Mouse (Mus musculus) brain, embryonic 14.5 days (tissue): ENCODE measurements at regions not wholly inside any gene's neighbourhood (a gene's known extent, or its start where the extent isn't known, plus 50 kb on each side); places are given as distances from the start of the nearest gene placed in this dataset.

Experiments
- CTCF ChIP-seq: fragments of 200-500 bp; IDR thresholded peaks from 2 replicates; pipeline ENCODE4 v1.5.1; 2012; ENCODE audit warnings: inconsistent platforms, mild to moderate bottlenecking, moderate library complexity, borderline replicate concordance; ENCODE audit not compliant: insufficient read depth, insufficient read length; ENCODE audit errors: extremely low read depth
- POLR2A ChIP-seq: fragments of 200-500 bp; IDR thresholded peaks from 2 replicates; pipeline ENCODE4 v1.6.1; 2012; ENCODE audit warnings: mild to moderate bottlenecking, inconsistent platforms, borderline replicate concordance; ENCODE audit not compliant: poor library complexity, insufficient read depth, insufficient read length, severe bottlenecking; ENCODE audit errors: extremely low read depth

DNA sequence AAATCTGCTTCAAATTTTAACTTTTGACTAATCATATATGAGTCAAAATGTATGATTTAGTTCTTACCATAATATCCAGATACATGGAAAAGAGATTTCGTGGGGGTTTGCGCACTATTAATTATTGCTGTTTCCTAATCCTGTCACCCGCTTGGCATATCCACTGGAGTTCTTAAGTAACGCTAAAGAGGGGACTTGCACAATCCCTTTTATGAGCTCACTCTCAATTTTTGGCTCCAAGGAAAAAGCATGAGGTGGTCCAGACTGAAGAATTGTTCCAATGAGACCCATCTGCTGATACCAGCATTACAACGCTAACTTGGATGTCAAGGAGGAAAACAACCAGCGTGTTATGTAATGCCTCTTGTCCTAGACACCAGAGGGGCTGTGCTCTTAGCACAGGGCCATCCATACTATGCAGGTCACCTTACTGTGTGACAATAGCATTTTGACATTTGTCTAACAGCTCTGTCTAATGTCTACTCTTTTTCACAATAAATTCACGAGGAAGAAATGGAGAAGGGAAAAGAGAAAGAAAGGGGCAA, 161.5 kb downstream of the Gipc2 start:
- no peak for TF ChIP-seq POLR2A
- no peak for TF ChIP-seq CTCF
